Mouse (Mus musculus) embryonic facial prominence, embryonic 15.5 days (tissue): Measurements from ENCODE around the gene Olfr20. TPM values are rescaled to one million over a fixed set of nuclear protein-coding genes. Genes with fewer than 3 reads are reported as not detected.
"Not testable (repeated sequence)": the region's sequence is repeated elsewhere in the genome, so short reads cannot be mapped to it uniquely, and the experiment has no call there.

Source experiments
- ATAC-seq: fragments of 200-750 bp; cut with Nextera tagmentation; 2 replicates; pipeline ENCODE4 v1.8.0; 2017; ENCODE audit warnings: low read depth, moderate TSS enrichment; ENCODE audit not compliant: insufficient number of reproducible peaks, low FRiP score, low TSS enrichment
- H3K27ac ChIP-seq: fragments of 300-500 bp; sonication (generic); replicated peaks from 2 replicates; pipeline ENCODE4 v1.5.1; 2015; ENCODE audit warnings: mild to moderate bottlenecking, inconsistent platforms
- H3K27me3 ChIP-seq: fragments of 300-500 bp; sonication (generic); 2 replicates; pipeline ENCODE4 v1.6.1; 2015; ENCODE audit warnings: inconsistent platforms
- H3K36me3 ChIP-seq: fragments of 300-500 bp; sonication (generic); 2 replicates; pipeline ENCODE4 v1.6.1; 2015; ENCODE audit warnings: mild to moderate bottlenecking, inconsistent platforms
- H3K4me1 ChIP-seq: fragments of 300-500 bp; sonication (generic); 2 replicates; pipeline ENCODE4 v1.6.1; 2015; ENCODE audit warnings: inconsistent platforms
- H3K4me2 ChIP-seq: fragments of 300-500 bp; sonication (generic); replicated peaks from 2 replicates; pipeline ENCODE4 v1.6.1; 2015; ENCODE audit warnings: mild to moderate bottlenecking, inconsistent platforms
- H3K4me3 ChIP-seq: fragments of 300-500 bp; sonication (generic); replicated peaks from 2 replicates; pipeline ENCODE4 v1.5.1; 2015; ENCODE audit warnings: mild to moderate bottlenecking, inconsistent platforms
- H3K9ac ChIP-seq: fragments of 300-500 bp; sonication (generic); 2 replicates; pipeline ENCODE4 v1.6.1; 2015; ENCODE audit warnings: inconsistent platforms
- H3K9me3 ChIP-seq: fragments of 300-500 bp; sonication (generic); replicated peaks from 2 replicates; pipeline ENCODE4 v1.6.1; 2016; ENCODE audit warnings: inconsistent platforms
- WGBS: fragments of 180-500 bp; shearing (Covaris S2); methylation state at CpG from one replicate; pipeline ENCODE4 v1.1.7; 2015; 5-methylcytosine and 5-hydroxymethylcytosine counted together
- polyA plus RNA-seq: library from polyadenylated mRNA; unstranded; fragments of >200 nt; fragmentation: Nextera tagmentation; extraction: Ambion mirVana; gene quantifications from 2 replicates; pipeline ENCODE4 v1.2.1, GENCODE M21; 2015

The Olfr20 gene
- not detected in 2 replicates for polyA plus RNA-seq

GRCm38 (mm10) chr11:73350483-73350882 is at the start of gene Olfr20:
Gene Olfr20, plus strand, starts transcription at chr11:73350783.
- no peaks in the 10 kb centered on the region for H3K27me3 ChIP-seq
- no peak within 1 kb of the TSS for H3K9ac ChIP-seq
- no peaks in the 10 kb centered on the region for H3K4me1 ChIP-seq
- WGBS: 42% methylated on average over 3 of the region's 3 CpGs
- no peaks in the 10 kb centered on the region for H3K36me3 ChIP-seq
- no peak for ATAC-seq
- H3K9me3 ChIP-seq: no peaks in the 10 kb centered on the region
- H3K27ac ChIP-seq: no peak within 1 kb of the TSS
- no peak within 1 kb of the TSS for H3K4me3 ChIP-seq
- no peak within 1 kb of the TSS for H3K4me2 ChIP-seq

- H3K27me3 ChIP-seq: no peaks in the 10 kb centered on the region
- no peak overlapping the region for H3K4me3 ChIP-seq
- H3K9ac ChIP-seq: no peak overlapping the region
- H3K4me2 ChIP-seq: no peak overlapping the region
- ATAC-seq: no peak
- WGBS: 44% methylated on average over 2 of the region's 2 CpGs
- H3K36me3 ChIP-seq: no peaks in the 10 kb centered on the region
- no peaks in the 10 kb centered on the region for H3K9me3 ChIP-seq
- no peaks in the 10 kb centered on the region for H3K4me1 ChIP-seq
- no peak overlapping the region for H3K27ac ChIP-seq
These were observed 47.5 kb upstream of the Olfr20 start for GRCm38 (mm10) chr11:73303123-73303522.

- Histone ChIP-seq H3K4me2 (no peak overlapping the region), H3K36me3 (no peaks in the 10 kb centered on the region), H3K4me3 (no peak overlapping the region), H3K4me1 (no peaks in the 10 kb centered on the region), H3K27ac (no peak overlapping the region), H3K27me3 (no peaks in the 10 kb centered on the region), H3K9me3 (no peaks in the 10 kb centered on the region), H3K9ac (no peak overlapping the region)
- ATAC-seq: no peak
- WGBS: 44% methylated on average over 3 of the region's 3 CpGs
These were observed 34.6 kb upstream of the Olfr20 start for GRCm38 (mm10) chr11:73315961-73316360.

- H3K4me2 ChIP-seq, H3K9ac ChIP-seq, ATAC-seq, H3K4me1 ChIP-seq, H3K27ac ChIP-seq, H3K9me3 ChIP-seq, H3K4me3 ChIP-seq, H3K27me3 ChIP-seq, H3K36me3 ChIP-seq: not testable (repeated sequence)
- WGBS: 80% methylated on average over 2 of the region's 2 CpGs
These were observed 32.0 kb upstream of the Olfr20 start for GRCm38 (mm10) chr11:73318581-73318980.

- ATAC-seq, H3K9me3 ChIP-seq, H3K4me3 ChIP-seq, H3K4me2 ChIP-seq, H3K9ac ChIP-seq, H3K27ac ChIP-seq, H3K4me1 ChIP-seq, H3K36me3 ChIP-seq, H3K27me3 ChIP-seq: not testable (repeated sequence)
- WGBS: 93% methylated on average over 13 of the region's 13 CpGs
These were observed 29.5 kb upstream of the Olfr20 start for GRCm38 (mm10) chr11:73321064-73321463.

- no peak for ATAC-seq
- H3K27me3 ChIP-seq: no peaks in the 10 kb centered on the region
- no peak overlapping the region for H3K4me3 ChIP-seq
- no peak overlapping the region for H3K4me2 ChIP-seq
- no peaks in the 10 kb centered on the region for H3K9me3 ChIP-seq
- H3K4me1 ChIP-seq: 0 out of 2 replicates have a peak, but pooled peaks cover 3% of the 10 kb centered on the region
- 60% methylated on average over 9 of the region's 9 CpGs for WGBS
- no peak overlapping the region for H3K9ac ChIP-seq
- no peak overlapping the region for H3K27ac ChIP-seq
- H3K36me3 ChIP-seq: no peaks in the 10 kb centered on the region
These were observed 26.4 kb upstream of the Olfr20 start for GRCm38 (mm10) chr11:73323906-73324830.

GRCm38 (mm10) chr11:73326485-73326886 is 24.1 kb upstream of the Olfr20 start:
- no peak overlapping the region for H3K9ac ChIP-seq
- no peak for ATAC-seq
- no peaks in the 10 kb centered on the region for H3K9me3 ChIP-seq
- H3K27ac ChIP-seq: no peak overlapping the region
- 0 out of 2 replicates have a peak, but pooled peaks cover 3% of the 10 kb centered on the region for H3K4me1 ChIP-seq
- no peaks in the 10 kb centered on the region for H3K36me3 ChIP-seq
- no peak overlapping the region for H3K4me3 ChIP-seq
- no peak overlapping the region for H3K4me2 ChIP-seq
- H3K27me3 ChIP-seq: no peaks in the 10 kb centered on the region
- WGBS: 22% methylated on average over 12 of the region's 12 CpGs

GRCm38 (mm10) chr11:73327361-73327760 is 23.2 kb upstream of the Olfr20 start:
- Histone ChIP-seq H3K9me3 (no peaks in the 10 kb centered on the region), H3K4me2 (no peak overlapping the region), H3K27me3 (no peaks in the 10 kb centered on the region), H3K9ac (no peak overlapping the region), H3K27ac (no peak overlapping the region), H3K36me3 (no peaks in the 10 kb centered on the region), H3K4me3 (no peak overlapping the region), H3K4me1 (0 out of 2 replicates have a peak, but pooled peaks cover 3% of the 10 kb centered on the region)
- no peak for ATAC-seq
- 58% methylated on average over 4 of the region's 4 CpGs for WGBS

GRCm38 (mm10) chr11:73329442-73329841 is 21.1 kb upstream of the Olfr20 start, which contains the start of the genes Aspa, Gm49340 and Spata22:
Gene Aspa, minus strand, starts transcription at chr11:73329596.
Gene Gm49340, plus strand, starts transcription at chr11:73329741.
Gene Spata22, plus strand, starts transcription at chr11:73329741.
- H3K4me2 ChIP-seq: no peak within 1 kb of the TSS
- no peaks in the 10 kb centered on the region for H3K27me3 ChIP-seq
- H3K4me3 ChIP-seq: no peak within 1 kb of the TSS
- H3K9ac ChIP-seq: no peak within 1 kb of the TSS
- 76% methylated on average over 27 of the region's 27 CpGs for WGBS
- no peak for ATAC-seq
- no peak within 1 kb of the TSS for H3K27ac ChIP-seq
- no peaks in the 10 kb centered on the region for H3K36me3 ChIP-seq
- 0 out of 2 replicates have a peak, but pooled peaks cover 3% of the 10 kb centered on the region for H3K4me1 ChIP-seq
- H3K9me3 ChIP-seq: no peaks in the 10 kb centered on the region

- ATAC-seq: no peak
- H3K27me3 ChIP-seq: no peaks in the 10 kb centered on the region
- 72% methylated on average over 2 of the region's 2 CpGs for WGBS
- no peaks in the 10 kb centered on the region for H3K4me1 ChIP-seq
- no peak overlapping the region for H3K27ac ChIP-seq
- no peak overlapping the region for H3K9ac ChIP-seq
- no peak overlapping the region for H3K4me3 ChIP-seq
- H3K9me3 ChIP-seq: no peaks in the 10 kb centered on the region
- H3K4me2 ChIP-seq: no peak overlapping the region
- H3K36me3 ChIP-seq: no peaks in the 10 kb centered on the region
These were observed 17.2 kb upstream of the Olfr20 start for GRCm38 (mm10) chr11:73333357-73333756.

- Histone ChIP-seq H3K4me1 (no peaks in the 10 kb centered on the region), H3K27ac (no peak overlapping the region), H3K27me3 (no peaks in the 10 kb centered on the region), H3K36me3 (no peaks in the 10 kb centered on the region), H3K4me3 (no peak overlapping the region), H3K4me2 (no peak overlapping the region), H3K9ac (no peak overlapping the region), H3K9me3 (no peaks in the 10 kb centered on the region)
- no peak for ATAC-seq
- 73% methylated on average over 4 of the region's 4 CpGs for WGBS
These were observed 13.7 kb upstream of the Olfr20 start for GRCm38 (mm10) chr11:73336919-73337318.
